Mouse (Mus musculus): ENCODE measurements around the gene Cnn1. TPM values are rescaled to one million over a fixed set of nuclear protein-coding genes. Genes with fewer than 3 reads are reported as not detected.
A peak's percentile ranks its signal among the peaks of the same experiment; 100 is the strongest.

The Cnn1 gene
- total RNA-seq (2014; rRNA removed; ENCODE audit: low replicate concordance) = 56.3 and 305 TPM in 2 replicates
- 41.3 and 53.5 TPM in 2 replicates for polyA plus RNA-seq (2015; fragmentation: Nextera tagmentation; extraction: Ambion mirVana)

DNA sequence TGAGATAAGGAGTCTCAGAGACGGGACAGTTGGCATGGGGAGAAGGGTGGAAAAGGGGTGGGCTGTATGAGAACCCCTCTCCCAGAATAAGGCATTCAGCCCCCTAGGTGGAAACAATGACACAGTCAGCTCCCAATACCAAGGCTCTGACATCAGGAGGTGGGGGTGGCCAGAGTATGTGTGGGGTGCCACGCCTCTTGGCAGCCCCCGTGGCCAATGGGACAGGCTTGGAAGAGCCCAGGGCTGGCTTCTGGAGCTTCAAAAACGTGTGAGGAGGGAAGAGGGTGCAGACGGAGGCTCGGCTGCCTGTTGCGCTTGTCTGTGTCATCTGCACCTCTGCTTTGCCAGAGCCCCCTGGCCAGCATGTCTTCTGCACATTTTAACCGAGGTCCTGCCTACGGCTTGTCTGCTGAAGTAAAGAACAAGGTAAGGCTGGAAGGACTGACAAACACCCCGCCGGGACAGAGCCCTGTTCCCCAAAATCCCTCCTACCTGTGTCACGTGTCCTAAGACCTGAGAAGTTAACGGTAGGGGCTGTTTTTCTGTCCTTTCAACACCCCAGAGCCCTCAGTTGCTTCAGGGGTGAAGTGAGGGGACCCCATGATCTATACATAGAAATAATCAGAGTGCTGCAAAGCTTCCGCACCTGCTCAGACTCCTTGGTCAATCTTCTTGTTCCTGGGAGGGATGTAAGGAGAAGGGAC, at the start of gene Cnn1:
Cnn1 (plus strand) TSS at position 224 of the 704 bp plus-strand sequence.
- WGBS = 4% methylated on average over 14 of the region's 14 CpGs
- H3K36me3 ChIP-seq (replicated peaks; ENCODE audit: control insufficient read depth, insufficient read depth, low read length) = no peaks in the 10 kb centered on the region
- no peaks in the 10 kb centered on the region for H3K9me3 ChIP-seq (replicated peaks; ENCODE audit: control insufficient read depth, low read length)
- ATAC-seq (ENCODE audit: insufficient read depth, low read depth) = peak; percentile 50; the same call in 1 of the 2 replicates
- peak within 1 kb of the TSS; percentile 38; the same call in 1 of the 2 replicates for H3K27ac ChIP-seq (ENCODE audit: low read depth)
- peak within 1 kb of the TSS; percentile 48 for H3K4me2 ChIP-seq (ENCODE audit: low read depth, low read length)
- 0 out of 2 replicates have a peak, but pooled peaks cover 3% of the 10 kb centered on the region for H3K27me3 ChIP-seq (ENCODE audit: control insufficient read depth, insufficient read depth, low read length)
- peak within 1 kb of the TSS; percentile 32 for H3K4me3 ChIP-seq (ENCODE audit: low read depth, low read length)
- peak within 1 kb of the TSS; percentile 37 for H3K9ac ChIP-seq (replicated peaks; ENCODE audit: low read depth, low read length)
- no peak for TF ChIP-seq CTCF (IDR thresholded peaks at IDR 0.05; ENCODE audit: low read depth)
- no peak for TF ChIP-seq EP300 (IDR thresholded peaks at IDR 0.05; ENCODE audit: low read depth)
- H3K4me1 ChIP-seq (ENCODE audit: control insufficient read depth, insufficient read depth) = 0 out of 2 replicates have a peak, but pooled peaks cover 11% of the 10 kb centered on the region
- DNase-seq (ENCODE audit: low spot score) = no peak

DNA sequence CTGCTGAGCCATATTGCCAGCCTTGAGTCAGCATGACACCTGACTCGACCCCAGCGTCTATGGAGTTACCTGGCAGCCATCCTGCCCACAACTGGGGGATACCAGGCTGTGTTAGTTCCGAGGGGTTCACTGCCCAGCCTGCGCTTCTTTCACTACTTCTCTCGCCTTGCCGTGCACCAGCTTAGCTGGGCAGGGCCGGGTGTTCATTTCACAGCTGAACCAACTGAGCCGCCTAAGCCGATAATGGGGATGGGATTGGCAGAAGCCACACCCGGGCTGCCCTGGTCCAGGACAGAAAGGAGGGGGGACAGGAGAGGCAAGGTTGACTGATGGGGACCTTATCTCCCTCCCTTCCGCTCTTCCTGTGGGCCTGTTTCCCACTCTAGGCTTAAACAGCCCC, 49.7 kb upstream of the Cnn1 start:
- DNase-seq (ENCODE audit: low spot score) (no peak), ATAC-seq (ENCODE audit: insufficient read depth, low read depth) (no peak)
- WGBS = 65% methylated on average over 10 of the region's 11 CpGs
- TF ChIP-seq CTCF (IDR thresholded peaks at IDR 0.05; ENCODE audit: low read depth) (no peak), EP300 (IDR thresholded peaks at IDR 0.05; ENCODE audit: low read depth) (no peak)
- Histone ChIP-seq H3K4me2 (ENCODE audit: low read depth, low read length) (no peak overlapping the region), H3K9me3 (replicated peaks; ENCODE audit: control insufficient read depth, low read length) (no peaks in the 10 kb centered on the region), H3K4me3 (ENCODE audit: low read depth, low read length) (no peak overlapping the region), H3K27ac (ENCODE audit: low read depth) (no peak overlapping the region), H3K36me3 (replicated peaks; ENCODE audit: control insufficient read depth, insufficient read depth, low read length) (no peaks in the 10 kb centered on the region), H3K4me1 (ENCODE audit: control insufficient read depth, insufficient read depth) (peaks cover 6% of the 10 kb centered on the region; the same call in 1 of the 2 replicates), H3K27me3 (ENCODE audit: control insufficient read depth, insufficient read depth, low read length) (peaks cover 52% of the 10 kb centered on the region), H3K9ac (replicated peaks; ENCODE audit: low read depth, low read length) (no peak overlapping the region)

DNA sequence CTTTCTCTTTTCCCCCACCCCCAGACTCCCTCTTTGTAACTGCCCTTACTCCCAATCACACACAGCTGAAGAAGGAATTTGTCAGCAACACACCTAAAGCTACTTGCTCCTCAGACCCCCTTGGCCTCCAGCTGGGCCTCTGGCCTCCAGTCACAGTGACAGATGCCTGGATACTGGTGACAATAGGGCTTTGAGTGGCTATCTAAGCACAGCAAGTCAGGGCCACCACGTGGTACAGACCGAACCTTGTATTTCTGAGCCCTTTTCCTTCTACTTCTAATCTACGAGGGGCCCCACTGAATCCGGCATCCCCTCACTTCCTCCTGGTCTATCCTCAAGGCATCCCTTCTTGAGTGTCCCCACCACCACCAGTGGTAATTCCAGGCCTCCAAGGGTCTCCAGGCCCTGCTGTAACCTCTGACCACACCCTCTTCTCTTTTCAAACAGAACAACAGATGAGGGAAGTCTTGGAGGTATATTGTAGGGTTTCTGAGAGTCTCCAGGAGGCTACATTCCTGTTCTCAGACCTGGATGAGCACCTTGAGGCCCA, 49.2 kb upstream of the Cnn1 start:
- H3K4me3 ChIP-seq (ENCODE audit: low read depth, low read length) = no peak overlapping the region
- H3K4me2 ChIP-seq (ENCODE audit: low read depth, low read length) = no peak overlapping the region
- peaks cover 56% of the 10 kb centered on the region for H3K27me3 ChIP-seq (ENCODE audit: control insufficient read depth, insufficient read depth, low read length)
- ATAC-seq (ENCODE audit: insufficient read depth, low read depth) = no peak
- 35% methylated on average over 4 of the region's 4 CpGs for WGBS
- H3K9me3 ChIP-seq (replicated peaks; ENCODE audit: control insufficient read depth, low read length) = no peaks in the 10 kb centered on the region
- no peaks in the 10 kb centered on the region for H3K36me3 ChIP-seq (replicated peaks; ENCODE audit: control insufficient read depth, insufficient read depth, low read length)
- no peak overlapping the region for H3K27ac ChIP-seq (ENCODE audit: low read depth)
- TF ChIP-seq CTCF (IDR thresholded peaks at IDR 0.05; ENCODE audit: low read depth) = no peak
- peaks cover 10% of the 10 kb centered on the region; the same call in 1 of the 2 replicates for H3K4me1 ChIP-seq (ENCODE audit: control insufficient read depth, insufficient read depth)
- no peak overlapping the region for H3K9ac ChIP-seq (replicated peaks; ENCODE audit: low read depth, low read length)
- no peak for DNase-seq (ENCODE audit: low spot score)

DNA sequence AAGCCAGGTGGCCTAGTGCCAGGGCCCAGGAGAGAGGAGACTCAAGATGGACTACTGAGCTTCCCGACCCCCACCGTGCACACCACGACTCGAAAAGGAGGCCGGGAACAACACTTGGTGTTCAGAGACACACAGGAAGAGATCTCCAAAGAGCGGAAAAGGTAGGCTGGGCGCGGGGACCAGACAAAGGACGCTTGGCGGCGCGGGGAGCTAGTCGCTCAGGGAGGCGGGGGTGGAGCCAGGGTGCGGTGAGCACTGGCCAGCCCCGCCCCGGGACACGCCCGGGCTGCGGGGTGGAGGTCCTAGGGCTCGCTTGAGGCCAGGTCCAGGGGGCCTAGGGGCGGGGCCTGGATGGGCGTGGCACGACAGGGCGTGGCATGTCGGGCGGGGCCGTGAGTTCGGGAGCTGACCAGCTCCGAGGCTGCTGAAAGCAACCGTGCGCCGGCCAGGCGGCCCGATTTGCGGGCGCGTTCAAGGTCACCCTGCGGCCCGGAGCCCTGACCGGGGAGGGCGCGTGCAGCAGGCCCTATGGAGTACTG, 48.6 kb upstream of the Cnn1 start:
- Histone ChIP-seq H3K4me2 (ENCODE audit: low read depth, low read length) (peak overlapping the region; percentile 60), H3K9ac (replicated peaks; ENCODE audit: low read depth, low read length) (no peak overlapping the region), H3K4me1 (ENCODE audit: control insufficient read depth, insufficient read depth) (peaks cover 11% of the 10 kb centered on the region; the same call in 1 of the 2 replicates), H3K36me3 (replicated peaks; ENCODE audit: control insufficient read depth, insufficient read depth, low read length) (no peaks in the 10 kb centered on the region), H3K4me3 (ENCODE audit: low read depth, low read length) (peak overlapping the region; percentile 37), H3K27me3 (ENCODE audit: control insufficient read depth, insufficient read depth, low read length) (peaks cover 63% of the 10 kb centered on the region), H3K27ac (ENCODE audit: low read depth) (no peak overlapping the region), H3K9me3 (replicated peaks; ENCODE audit: control insufficient read depth, low read length) (no peaks in the 10 kb centered on the region)
- ATAC-seq (ENCODE audit: insufficient read depth, low read depth) (peak; percentile 68; the same call in 1 of the 2 replicates), DNase-seq (ENCODE audit: low spot score) (no peak)
- WGBS = under 1% methylated on average over 37 of the region's 43 CpGs
- no peak for TF ChIP-seq CTCF (IDR thresholded peaks at IDR 0.05; ENCODE audit: low read depth)
- TF ChIP-seq EP300 (IDR thresholded peaks at IDR 0.05; ENCODE audit: low read depth) = no peak

DNA sequence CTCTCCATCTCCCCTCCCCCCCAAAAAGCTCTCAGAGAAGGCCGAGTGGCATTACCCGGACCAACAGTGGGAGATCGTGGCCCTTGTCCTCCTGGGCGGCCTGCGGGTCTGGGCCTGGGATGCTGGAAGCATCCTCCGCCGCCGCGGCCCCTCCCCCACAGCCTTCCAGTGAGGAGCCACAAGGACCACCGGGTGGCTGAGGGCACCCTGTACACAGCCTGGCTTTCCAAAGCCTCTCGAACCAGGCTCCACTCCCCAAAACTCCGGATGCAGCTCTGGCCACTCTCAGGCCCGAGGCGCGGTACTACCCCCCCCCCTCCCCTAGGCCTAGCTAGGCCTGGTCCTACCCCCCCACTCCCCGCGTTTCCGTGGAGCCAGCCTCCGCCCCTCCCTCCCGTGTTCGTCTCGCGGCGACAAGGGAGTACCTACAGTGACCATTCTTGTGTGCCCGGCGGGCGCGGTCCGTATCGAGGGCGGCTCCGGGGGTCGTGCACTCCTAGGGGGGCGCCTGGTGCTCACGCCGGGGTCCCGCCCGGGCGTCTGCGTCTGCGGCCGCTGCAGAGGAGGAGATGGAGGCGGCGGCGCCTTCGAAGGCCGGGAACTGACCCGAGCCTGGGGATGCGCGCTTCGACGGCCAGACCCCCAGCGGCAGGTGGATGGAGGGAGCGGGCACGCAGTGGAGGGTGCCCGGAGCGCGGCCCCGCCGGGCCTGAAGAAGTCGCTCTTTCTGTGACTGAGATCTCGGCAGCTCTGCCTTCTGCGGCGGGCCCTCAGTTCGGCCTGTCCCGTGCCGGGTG, 47.7 kb upstream of the Cnn1 start:
- Histone ChIP-seq H3K27me3 (ENCODE audit: control insufficient read depth, insufficient read depth, low read length) (peaks cover 67% of the 10 kb centered on the region), H3K9me3 (replicated peaks; ENCODE audit: control insufficient read depth, low read length) (no peaks in the 10 kb centered on the region), H3K4me3 (ENCODE audit: low read depth, low read length) (peak overlapping the region; percentile 37), H3K4me1 (ENCODE audit: control insufficient read depth, insufficient read depth) (peaks cover 11% of the 10 kb centered on the region; the same call in 1 of the 2 replicates), H3K36me3 (replicated peaks; ENCODE audit: control insufficient read depth, insufficient read depth, low read length) (no peaks in the 10 kb centered on the region), H3K27ac (ENCODE audit: low read depth) (no peak overlapping the region), H3K4me2 (ENCODE audit: low read depth, low read length) (peak overlapping the region; percentile 60), H3K9ac (replicated peaks; ENCODE audit: low read depth, low read length) (no peak overlapping the region)
- DNase-seq (ENCODE audit: low spot score) = no peak
- TF ChIP-seq EP300 (IDR thresholded peaks at IDR 0.05; ENCODE audit: low read depth) = no peak
- no peak for TF ChIP-seq CTCF (IDR thresholded peaks at IDR 0.05; ENCODE audit: low read depth)
- WGBS = 3% methylated on average over 60 of the region's 67 CpGs
- ATAC-seq (ENCODE audit: insufficient read depth, low read depth) = no peak

All from heart, postnatal 0 days (tissue).